Comparison of ENCODE assay signal across 10 mouse cellular contexts in genomic region chr5:89455526-89455925, GRCm38 (mm10). TPM values are rescaled to one million over a fixed set of nuclear protein-coding genes. Genes with fewer than 3 reads are reported as not detected.
DNase-seq lines count a peak whose midpoint lies in the region; ATAC-seq and TF ChIP-seq lines count a peak whose summit lies in the region.
"Had no signal": no experiment of that assay in that cellular context is flagged by ENCODE, and none has a peak within 500 bp of the region (broad histone marks: within the 10 kb centered on the region; RNA-seq: fewer than 3 reads in every experiment).

No protein-coding gene starts in this region.

- H3K9me3 ChIP-seq in midbrain, embryonic 11.5 days (ENCODE audit: control insufficient read depth, low read length) = no peaks in the 10 kb centered on the region
- H3K9me3 ChIP-seq in midbrain, embryonic 16.5 days (replicated peaks; ENCODE audit: control insufficient read depth, low read length, poor library complexity, severe bottlenecking) = no peaks in the 10 kb centered on the region
- no peaks in the 10 kb centered on the region for H3K9me3 ChIP-seq in lung, embryonic 14.5 days (ENCODE audit: low read depth, low read length)
- H3K9me3 ChIP-seq: heart, embryonic 13.5 days; neural tube, embryonic 13.5 days had no signal

- no peaks in the 10 kb centered on the region for H3K27me3 ChIP-seq in midbrain, embryonic 11.5 days (ENCODE audit: control insufficient read depth, insufficient read depth, low read length)
- H3K27me3 ChIP-seq in midbrain, embryonic 16.5 days (ENCODE audit: control insufficient read depth, insufficient read depth, low read depth, low read length) = no peaks in the 10 kb centered on the region
- no peaks in the 10 kb centered on the region for H3K27me3 ChIP-seq in kidney, adult 2 months (replicated peaks; ENCODE audit: control insufficient read depth, insufficient read depth, low read length)
- no peaks in the 10 kb centered on the region for H3K27me3 ChIP-seq in lung, embryonic 14.5 days (ENCODE audit: insufficient read depth, low read length)
- H3K27me3 ChIP-seq: heart, embryonic 13.5 days; neural tube, embryonic 13.5 days had no signal

- no peak overlapping the region for H3K4me2 ChIP-seq in midbrain, embryonic 11.5 days
- H3K4me2 ChIP-seq in midbrain, embryonic 16.5 days (ENCODE audit: low read length) = no peak overlapping the region
- no peak overlapping the region for H3K4me2 ChIP-seq in lung, embryonic 14.5 days
- H3K4me2 ChIP-seq: heart, embryonic 13.5 days; neural tube, embryonic 13.5 days had no signal

- 51% methylated on average over 8 of the region's 8 CpGs for WGBS in midbrain, embryonic 11.5 days
- WGBS in midbrain, embryonic 16.5 days = 51% methylated on average over 8 of the region's 8 CpGs
- WGBS in kidney, adult 2 months = 49% methylated on average over 8 of the region's 8 CpGs
- WGBS in lung, embryonic 14.5 days = 45% methylated on average over 8 of the region's 8 CpGs

- H3K4me3 ChIP-seq in midbrain, embryonic 11.5 days (ENCODE audit: low read depth, low read length) = no peak overlapping the region
- no peak overlapping the region for H3K4me3 ChIP-seq in midbrain, embryonic 16.5 days (ENCODE audit: low read depth, low read length)
- no peak overlapping the region for H3K4me3 ChIP-seq in kidney, adult 2 months (ENCODE audit: insufficient read depth, low read depth, low read length)
- H3K4me3 ChIP-seq in lung, embryonic 14.5 days (ENCODE audit: low read depth, low read length) = no peak overlapping the region
- H3K4me3 ChIP-seq: heart, embryonic 13.5 days; neural tube, embryonic 13.5 days had no signal

- peak; percentile 79 for TF ChIP-seq CTCF in kidney, adult 2 months (conservative IDR thresholded peaks at IDR 0.05; ENCODE audit: insufficient read depth, insufficient read length, low read depth, low read length)
- peak; percentile 80 for TF ChIP-seq CTCF in lung, embryonic 14.5 days (IDR thresholded peaks at IDR 0.05; ENCODE audit: low read depth)

- ATAC-seq in cerebellum, adult (ENCODE audit: insufficient number of reproducible peaks, low FRiP score, low TSS enrichment) = no peak
- peak; percentile 55; the same call in 1 of the 2 replicates for ATAC-seq in midbrain, embryonic 11.5 days (ENCODE audit: low FRiP score)
- ATAC-seq in midbrain, embryonic 16.5 days = no peak
- ATAC-seq in lung, embryonic 14.5 days (ENCODE audit: insufficient read depth) = peak; percentile 52

- no peaks in the 10 kb centered on the region for H3K4me1 ChIP-seq in midbrain, embryonic 11.5 days (ENCODE audit: control insufficient read depth, insufficient read depth, low read length)
- H3K4me1 ChIP-seq in midbrain, embryonic 16.5 days (ENCODE audit: control insufficient read depth, insufficient read depth, low read length) = no peaks in the 10 kb centered on the region
- H3K4me1 ChIP-seq in kidney, adult 2 months (ENCODE audit: control insufficient read depth, insufficient read depth, low read length) = peaks cover 2% of the 10 kb centered on the region; the same call in 1 of the 2 replicates
- no peaks in the 10 kb centered on the region for H3K4me1 ChIP-seq in lung, embryonic 14.5 days (ENCODE audit: insufficient read depth)
- H3K4me1 ChIP-seq: heart, embryonic 13.5 days; neural tube, embryonic 13.5 days had no signal

- no peaks in the 10 kb centered on the region for H3K36me3 ChIP-seq in midbrain, embryonic 11.5 days (ENCODE audit: control insufficient read depth, insufficient read depth, low read length)
- no peaks in the 10 kb centered on the region for H3K36me3 ChIP-seq in midbrain, embryonic 16.5 days (ENCODE audit: control insufficient read depth, insufficient read depth, low read length)
- H3K36me3 ChIP-seq in kidney, adult 2 months (ENCODE audit: control insufficient read depth, insufficient read depth, low read length) = no peaks in the 10 kb centered on the region
- H3K36me3 ChIP-seq in lung, embryonic 14.5 days (ENCODE audit: insufficient read depth) = no peaks in the 10 kb centered on the region
- H3K36me3 ChIP-seq: heart, embryonic 13.5 days; neural tube, embryonic 13.5 days had no signal

- no peak overlapping the region for H3K9ac ChIP-seq in midbrain, embryonic 11.5 days (ENCODE audit: low read length)
- H3K9ac ChIP-seq in midbrain, embryonic 16.5 days (ENCODE audit: low read depth, low read length) = no peak overlapping the region
- H3K9ac ChIP-seq in lung, embryonic 14.5 days = no peak overlapping the region
- H3K9ac ChIP-seq: heart, embryonic 13.5 days; neural tube, embryonic 13.5 days had no signal

- DNase-seq in cerebellum, adult 8-10 months = peak; percentile 1
- DNase-seq in midbrain, embryonic 11.5 days (ENCODE audit: low spot score, missing footprints) = peak; percentile 90
- DNase-seq in c-Kit-positive CD71-negative TER-119-negative erythroid progenitor cells, embryonic 14.5 days (ENCODE audit: low read depth) = peak; percentile 16
- DNase-seq in kidney, adult 2 months = peak; percentile 41
- DNase-seq in lung, embryonic 14.5 days = peak; percentile 74
- peak; percentile 16 for DNase-seq in thymus, postnatal 0 days (ENCODE audit: low spot score)

- no peak overlapping the region for H3K27ac ChIP-seq in midbrain, embryonic 11.5 days (ENCODE audit: low read depth, low read length)
- no peak overlapping the region for H3K27ac ChIP-seq in midbrain, embryonic 16.5 days (ENCODE audit: low read length)
- H3K27ac ChIP-seq in kidney, adult 2 months (ENCODE audit: insufficient read depth, low read depth, low read length) = no peak overlapping the region
- H3K27ac ChIP-seq in lung, embryonic 14.5 days (ENCODE audit: low read depth) = no peak overlapping the region
- H3K27ac ChIP-seq: heart, embryonic 13.5 days; neural tube, embryonic 13.5 days had no signal

- no peak for TF ChIP-seq POLR2A in kidney, adult 2 months (IDR thresholded peaks at IDR 0.05; ENCODE audit: low read depth, low read length)

RNA-seq across cellular contexts. Expression of gene Gc, which starts 2.2 kb away (rescaled TPM):
- 0.15 TPM in 1 of 2 replicates, not detected in the other for polyA plus RNA-seq in midbrain, embryonic 11.5 days (2014; fragmentation: Nextera tagmentation; extraction: Ambion mirVana)
- 0.34 TPM in 1 of 2 replicates, not detected in the other for polyA plus RNA-seq in midbrain, embryonic 16.5 days (2015; fragmentation: Nextera tagmentation; extraction: Ambion mirVana)
- polyA plus RNA-seq in kidney, adult 2 months (2012; rRNA removed) = 60.3 and 71.6 TPM in 2 replicates
- polyA plus RNA-seq in lung, embryonic 14.5 days (2014; fragmentation: Nextera tagmentation; extraction: Ambion mirVana) = not detected in 2 replicates
- 0.27 and 0.33 TPM in 2 replicates for polyA plus RNA-seq in thymus, postnatal 0 days (2015; fragmentation: Nextera tagmentation; extraction: Ambion mirVana)

Comparison
In these comparisons a context has a peak if more than half of its experiments do, and no peak if none do; other contexts are left out.
1. ATAC-seq: peak in midbrain, embryonic 11.5 days (single experiment) and lung, embryonic 14.5 days (single experiment); none in cerebellum, adult (single experiment) and midbrain, embryonic 16.5 days (single experiment).
2. DNase-seq: peak in every context shown above with its lines; median percentile 90 in midbrain, embryonic 11.5 days; 74 in lung, embryonic 14.5 days; 41 in kidney, adult 2 months; 16 in c-Kit-positive CD71-negative TER-119-negative erythroid progenitor cells, embryonic 14.5 days; 16 in thymus, postnatal 0 days; 1 in cerebellum, adult 8-10 months.
3. RNA of gene Gc, which starts 2.2 kb away (polyA plus RNA-seq): 60.3 to 71.6 TPM in kidney, adult 2 months; 0.34 TPM in midbrain, embryonic 16.5 days, 0.27 to 0.33 TPM in thymus, postnatal 0 days, 0.15 TPM in midbrain, embryonic 11.5 days and not detected in lung, embryonic 14.5 days; every median in the first group is over 10 times any median in the second.